Mouse (Mus musculus) CH12.LX (cell line): ENCODE measurements at regions not wholly inside any gene's neighbourhood (a gene's known extent, or its start where the extent isn't known, plus 50 kb on each side); places are given as distances from the start of the nearest gene placed in this dataset.

ENCODE experiments used
- DNase-seq: peaks from one replicate; pipeline ENCODE4 v3.0.0-alpha.2; 2013; ENCODE audit errors: extremely low read depth
- H3K27ac ChIP-seq: 2 replicates; pipeline ENCODE4 v1.5.1; 2012; ENCODE audit warnings: low read depth, mild to moderate bottlenecking, control low read depth, moderate library complexity; ENCODE audit not compliant: insufficient read depth
- H3K27me3 ChIP-seq: replicated peaks from 2 replicates; pipeline ENCODE3; 2012; ENCODE audit warnings: inconsistent platforms
- H3K36me3 ChIP-seq, 2 experiments: replicated peaks in 1 of 2; 2 replicates each; pipeline versions ENCODE3 to v1.6.1; 2012; ENCODE audit warnings: inconsistent platforms in 1 of 2, low read length in 1 of 2, mild to moderate bottlenecking in 1 of 2, mixed read lengths in 1 of 2, moderate library complexity in 1 of 2; ENCODE audit not compliant: control insufficient read depth in 1 of 2, insufficient read depth in 1 of 2
- H3K4me1 ChIP-seq, 2 experiments: 2 replicates each; pipeline ENCODE4 v1.6.1; 2012; ENCODE audit warnings: inconsistent platforms in 1 of 2, moderate library complexity in 1 of 2; ENCODE audit not compliant: insufficient read depth in 2 of 2, control insufficient read depth in 1 of 2
- H3K4me2 ChIP-seq: 2 replicates; pipeline ENCODE4 v1.6.1; 2012; ENCODE audit warnings: low read depth, mild to moderate bottlenecking, control low read depth; ENCODE audit not compliant: poor library complexity, insufficient read depth, severe bottlenecking
- H3K4me3 ChIP-seq, 3 experiments: fragments of 150-350 bp in 1 of 3; sonication (generic) in 1 of 3; replicated peaks in 1 of 3; 2 replicates each; pipeline versions ENCODE3 to v1.5.1; 2011 to 2012; ENCODE audit warnings: low read depth in 2 of 3, low read length in 2 of 3, mild to moderate bottlenecking in 2 of 3, moderate library complexity in 2 of 3, control low read depth in 1 of 3, improper control_type of control experiment in 1 of 3, inconsistent platforms in 1 of 3, mixed read lengths in 1 of 3; ENCODE audit not compliant: poor library complexity in 1 of 3
- H3K79me2 ChIP-seq: replicated peaks from 2 replicates; pipeline ENCODE4 v1.6.1; 2012; ENCODE audit warnings: mild to moderate bottlenecking, moderate library complexity; ENCODE audit not compliant: control insufficient read depth, poor library complexity, insufficient read depth, severe bottlenecking; ENCODE audit errors: extremely low read depth
- H3K9ac ChIP-seq: 2 replicates; pipeline ENCODE4 v1.6.1; 2012; ENCODE audit warnings: low read depth, mild to moderate bottlenecking, control low read depth, moderate library complexity; ENCODE audit not compliant: insufficient read depth
- H3K9me3 ChIP-seq: replicated peaks from 2 replicates; pipeline ENCODE3; 2012; ENCODE audit warnings: low read length, inconsistent platforms, mixed read lengths
- BHLHE40 ChIP-seq: IDR thresholded peaks from 2 replicates; pipeline ENCODE4 v1.6.1; 2011; ENCODE audit warnings: mild to moderate bottlenecking, low read depth, low read length, improper control_type of control experiment
- CHD2 ChIP-seq: IDR thresholded peaks from 2 replicates; pipeline ENCODE4 v1.6.1; 2011; ENCODE audit warnings: low read length, improper control_type of control experiment
- ELF1 ChIP-seq: IDR thresholded peaks from 2 replicates; pipeline ENCODE4 v1.6.1; 2014; ENCODE audit warnings: low read depth, mild to moderate bottlenecking, inconsistent platforms, low read length, improper control_type of control experiment
- EP300 ChIP-seq: IDR thresholded peaks from 2 replicates; pipeline ENCODE4 v1.6.1; 2011; ENCODE audit warnings: low read length, improper control_type of control experiment
- GABPA ChIP-seq: IDR thresholded peaks from 2 replicates; pipeline ENCODE4 v1.6.1; 2012; ENCODE audit warnings: low read depth, low read length, improper control_type of control experiment, inconsistent platforms; ENCODE audit not compliant: insufficient replicate concordance
- HCFC1 ChIP-seq: IDR thresholded peaks from 2 replicates; pipeline ENCODE4 v1.6.1; 2012; ENCODE audit warnings: low read depth, mild to moderate bottlenecking, inconsistent platforms, low read length, improper control_type of control experiment
- IRF4 ChIP-seq: IDR thresholded peaks from 2 replicates; pipeline ENCODE4 v1.6.1; 2014; ENCODE audit warnings: low read depth, mild to moderate bottlenecking, inconsistent platforms, low read length, improper control_type of control experiment
- JUND ChIP-seq: conservative IDR thresholded peaks from 2 replicates; pipeline ENCODE4 v1.6.1; 2011; ENCODE audit warnings: low read depth, low read length, improper control_type of control experiment
- MAX ChIP-seq: IDR thresholded peaks from 2 replicates; pipeline ENCODE4 v1.6.1; 2011; ENCODE audit warnings: low read length, improper control_type of control experiment
- MAZ ChIP-seq: IDR thresholded peaks from 2 replicates; pipeline ENCODE4 v1.6.1; 2012; ENCODE audit warnings: low read depth, mild to moderate bottlenecking, inconsistent platforms, low read length, improper control_type of control experiment, moderate library complexity
- MEF2A ChIP-seq: IDR thresholded peaks from 2 replicates; pipeline ENCODE4 v1.6.1; 2014; ENCODE audit warnings: low read depth, mild to moderate bottlenecking, inconsistent platforms, low read length, improper control_type of control experiment, borderline replicate concordance
- MXI1 ChIP-seq: IDR thresholded peaks from 2 replicates; pipeline ENCODE4 v1.6.1; 2011; ENCODE audit warnings: mild to moderate bottlenecking, low read depth, low read length, improper control_type of control experiment
- NELFE ChIP-seq: IDR thresholded peaks from 2 replicates; pipeline ENCODE4 v1.6.1; 2011; ENCODE audit warnings: low read depth, low read length, improper control_type of control experiment
- POLR2A ChIP-seq: IDR thresholded peaks from 2 replicates; pipeline ENCODE4 v1.6.1; 2011; ENCODE audit warnings: low read depth, mild to moderate bottlenecking, improper control_type of control experiment, low read length
- POLR2AphosphoS2 ChIP-seq: IDR thresholded peaks from 2 replicates; pipeline ENCODE4 v1.6.1; 2011; ENCODE audit warnings: low read depth, low read length, improper control_type of control experiment
- RAD21 ChIP-seq: IDR thresholded peaks from 2 replicates; pipeline ENCODE4 v1.6.1; 2011; ENCODE audit warnings: low read depth, mild to moderate bottlenecking, low read length, improper control_type of control experiment, moderate library complexity
- RCOR1 ChIP-seq: conservative IDR thresholded peaks from 2 replicates; pipeline ENCODE4 v1.6.1; 2012; ENCODE audit warnings: low read depth, mild to moderate bottlenecking, inconsistent platforms, low read length, improper control_type of control experiment
- SIN3A ChIP-seq: IDR thresholded peaks from 2 replicates; pipeline ENCODE4 v1.6.1; 2012; ENCODE audit warnings: low read length, improper control_type of control experiment, inconsistent platforms
- SMC3 ChIP-seq: IDR thresholded peaks from 2 replicates; pipeline ENCODE4 v1.6.1; 2011; ENCODE audit warnings: low read depth, low read length, improper control_type of control experiment
- TBP ChIP-seq: conservative IDR thresholded peaks from 2 replicates; pipeline ENCODE4 v1.6.1; 2011; ENCODE audit warnings: low read depth, low read length, improper control_type of control experiment
- UBTF ChIP-seq: IDR thresholded peaks from 2 replicates; pipeline ENCODE4 v1.6.1; 2012; ENCODE audit warnings: low read depth, mild to moderate bottlenecking, inconsistent platforms, low read length, improper control_type of control experiment, moderate library complexity
- USF1 ChIP-seq: IDR thresholded peaks from 2 replicates; pipeline ENCODE4 v1.6.1; 2014; ENCODE audit warnings: low read depth, mild to moderate bottlenecking, inconsistent platforms, low read length, improper control_type of control experiment
- ZC3H11A ChIP-seq: IDR thresholded peaks from 2 replicates; pipeline ENCODE4 v1.6.1; 2012; ENCODE audit warnings: low read depth, mild to moderate bottlenecking, inconsistent platforms, low read length, improper control_type of control experiment
- ZKSCAN1 ChIP-seq: IDR thresholded peaks from 2 replicates; pipeline ENCODE4 v1.6.1; 2012; ENCODE audit warnings: low read depth, inconsistent platforms, low read length, improper control_type of control experiment, borderline replicate concordance
- ZMIZ1 ChIP-seq: IDR thresholded peaks from 2 replicates; pipeline ENCODE4 v1.6.1; 2012; ENCODE audit warnings: low read depth, mild to moderate bottlenecking, inconsistent platforms, low read length, improper control_type of control experiment
- dilution Hi-C: fragments of 300-500 bp; cut with MboI; formaldehyde crosslinking; loops from 2 replicates; pipeline ENCODE4 v1.14.3; 2020; ENCODE audit warnings: low sequenced_read_pairs; ENCODE audit not compliant: extremely low pct_unique_long_range_greater_than_20kb, extremely low pct_ligation_motif_present
- in situ Hi-C: fragments of 300-500 bp; cut with MboI; formaldehyde crosslinking; loops from 3 replicates; pipeline ENCODE4 v1.14.3; 2019; ENCODE audit warnings: low sequenced_read_pairs, low pct_ligation_motif_present, low pct_unique_long_range_greater_than_20kb, mixed read lengths

GRCm38 (mm10) chr15:59950617-59951216, 65.7 kb downstream of the 4933412E24Rik start:
- peak overlapping the region; percentile 19 to 33 (median 28) for H3K4me3 ChIP-seq
- in situ Hi-C loops: no loop called here

GRCm38 (mm10) chr15:59945208-59945607, 71.2 kb downstream of the 4933412E24Rik start:
- H3K4me2 ChIP-seq: no peak overlapping the region
- H3K79me2 ChIP-seq: no peaks in the 10 kb centered on the region
- no peak overlapping the region for H3K9ac ChIP-seq
- H3K36me3 ChIP-seq: no peaks in the 10 kb centered on the region
- no peaks in the 10 kb centered on the region for H3K27me3 ChIP-seq
- H3K4me3 ChIP-seq: no peak overlapping the region
- in situ Hi-C loops: no loop called here
- H3K4me1 ChIP-seq: peaks cover 0 to 4% of the 10 kb centered on the region in 2 experiments; a peak in 2 of 4 replicates
- dilution Hi-C loops: no loop called here
- no peak overlapping the region for H3K27ac ChIP-seq
- no peak for DNase-seq
- no peaks in the 10 kb centered on the region for H3K9me3 ChIP-seq
- no peak for TF ChIP-seq GABPA
- no peak for TF ChIP-seq BHLHE40
- TF ChIP-seq MXI1: no peak
- no peak for TF ChIP-seq ZMIZ1
- TF ChIP-seq MEF2A: no peak
- TF ChIP-seq POLR2AphosphoS2: no peak
- no peak for TF ChIP-seq CHD2
- TF ChIP-seq EP300: no peak
- TF ChIP-seq RCOR1: no peak
- no peak for TF ChIP-seq MAZ
- TF ChIP-seq ZC3H11A: no peak
- TF ChIP-seq ELF1: no peak
- TF ChIP-seq RAD21: no peak
- no peak for TF ChIP-seq UBTF
- no peak for TF ChIP-seq NELFE
- no peak for TF ChIP-seq JUND
- TF ChIP-seq POLR2A: no peak
- no peak for TF ChIP-seq SIN3A
- TF ChIP-seq IRF4: no peak
- TF ChIP-seq, all 38 proteins: peak for 0

More at GRCm38 (mm10) chr15:59950617-59951216, 65.7 kb downstream of the 4933412E24Rik start:
- peaks cover 0 to 15% of the 10 kb centered on the region in 2 experiments; a peak in 2 of 4 replicates for H3K4me1 ChIP-seq
- peak overlapping the region; percentile 90 for H3K4me2 ChIP-seq
- no peaks in the 10 kb centered on the region for H3K36me3 ChIP-seq
- DNase-seq: peak; percentile 32
- no peak overlapping the region for H3K27ac ChIP-seq
- H3K9ac ChIP-seq: peak overlapping the region; percentile 38
- no peak for TF ChIP-seq POLR2AphosphoS2
- TF ChIP-seq RAD21: no peak
- TF ChIP-seq ZKSCAN1: no peak
- no peak for TF ChIP-seq POLR2A
- TF ChIP-seq SMC3: no peak
- TF ChIP-seq IRF4: no peak
- TF ChIP-seq EP300: peak; percentile 46; the same call in 1 of the 2 replicates
- peak; percentile 29; the same call in 1 of the 2 replicates for TF ChIP-seq MAZ
- TF ChIP-seq TBP: 0 out of 2 replicates have a peak, but pooled peaks have one; percentile 58
- no peak for TF ChIP-seq USF1
- TF ChIP-seq MAX: peak; percentile 52; the same call in 1 of the 2 replicates
- no peak for TF ChIP-seq BHLHE40
- TF ChIP-seq HCFC1: peak; percentile 17; the same call in 1 of the 2 replicates
- TF ChIP-seq ZMIZ1: no peak
- no peak for TF ChIP-seq GABPA
- no peak for TF ChIP-seq NELFE
- 0 out of 2 replicates have a peak, but pooled peaks have one; percentile 10 for TF ChIP-seq ELF1
- H3K79me2 ChIP-seq: no peaks in the 10 kb centered on the region
- H3K27me3 ChIP-seq: no peaks in the 10 kb centered on the region
- H3K9me3 ChIP-seq: peaks cover 3% of the 10 kb centered on the region
- dilution Hi-C loops: no loop called here
